Mouse (Mus musculus) testis, postnatal 14 days (tissue): ENCODE measurements around the gene Cidec.

ENCODE experiments used
- DNase-seq: peaks from one replicate; pipeline ENCODE4 v3.0.0; 2021; ENCODE audit warnings: low spot score

Gene Cidec

GRCm38 (mm10) chr6:113444207-113444965, 8.8 kb upstream of the Cidec start:
- no peak for DNase-seq

GRCm38 (mm10) chr6:113443091-113443490, 7.5 kb upstream of the Cidec start:
- DNase-seq = no peak

GRCm38 (mm10) chr6:113442442-113443090, 7.0 kb upstream of the Cidec start, which contains the start of gene Jagn1:
Gene Jagn1 (plus strand): TSS chr6:113442569.
- peak; percentile 91 for DNase-seq

GRCm38 (mm10) chr6:113442087-113442441, 6.5 kb upstream of the Cidec start:
- DNase-seq = no peak

- peak; percentile 63 for DNase-seq
These were observed 5.7 kb upstream of the Cidec start for GRCm38 (mm10) chr6:113441147-113441680.

- no peak for DNase-seq
These were observed 5.1 kb upstream of the Cidec start for GRCm38 (mm10) chr6:113440686-113441085.

GRCm38 (mm10) chr6:113438721-113439430, 3.3 kb upstream of the Cidec start:
- no peak for DNase-seq

- no peak for DNase-seq
These were observed 1.6 kb upstream of the Cidec start for GRCm38 (mm10) chr6:113437135-113437534.

GRCm38 (mm10) chr6:113434691-113435090, 869 bp downstream of the Cidec start:
- no peak for DNase-seq

- DNase-seq = no peak
These were observed 1.9 kb downstream of the Cidec start for GRCm38 (mm10) chr6:113433661-113434060.

GRCm38 (mm10) chr6:113431801-113432200, 3.8 kb downstream of the Cidec start:
- DNase-seq = no peak

- no peak for DNase-seq
These were observed 4.7 kb downstream of the Cidec start for GRCm38 (mm10) chr6:113430846-113431245.

GRCm38 (mm10) chr6:113429965-113430364, 5.6 kb downstream of the Cidec start:
- DNase-seq = no peak

GRCm38 (mm10) chr6:113428006-113428405, 7.6 kb downstream of the Cidec start:
- no peak for DNase-seq

GRCm38 (mm10) chr6:113427397-113427796, 8.2 kb downstream of the Cidec start:
- no peak for DNase-seq

- DNase-seq = no peak
These were observed 8.9 kb downstream of the Cidec start for GRCm38 (mm10) chr6:113426696-113427095.

GRCm38 (mm10) chr6:113424187-113424586, 11.4 kb downstream of the Cidec start:
- DNase-seq = no peak

GRCm38 (mm10) chr6:113423000-113423399, 12.6 kb downstream of the Cidec start:
- no peak for DNase-seq

GRCm38 (mm10) chr6:113419199-113419587, 16.4 kb downstream of the Cidec start, which contains the start of gene Rpusd3:
Gene Rpusd3 (minus strand): TSS chr6:113419340.
- peak; percentile 97 for DNase-seq

- DNase-seq = no peak
These were observed 16.9 kb downstream of the Cidec start for GRCm38 (mm10) chr6:113418441-113419198.

GRCm38 (mm10) chr6:113416416-113416815, 19.1 kb downstream of the Cidec start:
- DNase-seq = no peak

GRCm38 (mm10) chr6:113410001-113410400, 25.6 kb downstream of the Cidec start:
- no peak for DNase-seq
